Mouse (Mus musculus) activated CD4-positive, CD25-positive, alpha-beta regulatory T cell, adult 4 months (primary cell): Measurements from ENCODE around the gene Krt81. TPM values are rescaled to one million over a fixed set of nuclear protein-coding genes. Genes with fewer than 3 reads are reported as not detected.

Source experiments
- ATAC-seq: one replicate; pipeline ENCODE4 v1.8.0; 2017
- polyA plus RNA-seq, 2 experiments: library from polyadenylated mRNA; unstranded; fragments of 100-300 nt; shearing (Covaris generic); gene quantifications; one replicate each; pipeline ENCODE4 v1.2.1; 2017

Gene Krt81
- not detected for polyA plus RNA-seq

GRCm38 (mm10) chr15:101463651-101464050 is at the start of gene Krt81:
Gene Krt81, minus strand, starts transcription at chr15:101463751.
- no peak for ATAC-seq

GRCm38 (mm10) chr15:101508247-101508646 is 44.7 kb upstream of the Krt81 start:
- ATAC-seq = no peak

DNA sequence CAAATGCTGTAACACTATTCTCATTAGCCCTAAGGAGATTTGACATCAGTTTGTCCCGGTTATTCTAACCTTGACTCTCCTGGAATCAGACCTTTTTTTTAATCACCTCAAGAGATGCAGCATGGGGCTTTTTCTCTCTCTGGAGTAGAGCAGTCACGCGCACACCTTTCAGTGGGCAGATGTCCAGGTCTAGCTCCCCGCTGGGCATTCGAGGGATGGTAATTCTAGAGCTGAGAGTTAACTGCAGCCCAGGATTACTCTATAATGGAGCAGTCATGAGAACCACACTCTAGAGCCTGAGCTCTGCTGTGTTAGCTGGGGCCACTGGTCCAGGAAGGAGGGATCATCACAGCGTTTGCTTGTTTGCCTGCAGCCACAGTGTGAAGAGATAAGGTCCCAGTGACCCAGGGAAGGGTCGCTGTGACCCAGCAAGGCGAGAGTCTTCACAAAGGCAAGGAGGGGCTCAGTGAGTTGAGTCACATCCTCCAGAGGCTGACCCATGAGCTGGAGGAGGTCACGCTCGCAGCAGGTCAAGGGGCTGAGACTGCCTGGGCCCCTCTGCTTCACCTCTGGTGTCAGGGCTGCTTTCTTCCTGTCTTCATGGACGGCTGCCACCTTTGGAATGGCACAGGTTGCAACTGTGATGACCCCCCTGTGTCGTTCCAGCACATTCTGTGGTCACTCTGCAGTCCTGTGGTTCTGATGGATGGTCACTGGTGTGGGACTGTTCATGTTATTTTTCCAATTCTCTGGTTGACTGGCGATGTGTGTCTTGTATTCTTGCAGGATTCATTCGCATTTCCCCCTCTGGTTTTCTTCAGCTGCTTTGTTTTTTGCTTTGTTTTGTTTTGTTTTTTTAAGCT is 43.6 kb upstream of the Krt81 start:
- no peak for ATAC-seq

DNA sequence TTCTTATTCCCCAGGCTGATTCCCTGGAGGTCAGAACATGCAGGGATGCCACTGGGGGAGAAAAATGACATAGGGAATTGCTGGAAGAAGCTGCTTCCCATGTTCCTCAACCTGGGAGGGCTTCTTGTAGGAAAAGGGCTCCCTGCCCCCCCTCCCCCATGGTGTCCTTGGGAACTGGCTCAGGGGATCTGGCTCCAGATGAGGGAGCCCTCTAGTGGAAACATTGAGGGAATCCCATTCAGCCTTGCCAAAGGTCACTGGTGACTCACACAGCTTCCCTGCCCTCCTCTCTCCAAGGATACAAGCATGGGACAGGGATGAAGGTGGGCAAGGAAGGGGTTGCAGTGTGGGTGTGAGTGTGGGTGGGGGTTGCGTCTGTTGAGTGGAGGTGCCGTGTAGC is 33.6 kb upstream of the Krt81 start:
- ATAC-seq = no peak

- no peak for ATAC-seq
These were observed 31.7 kb upstream of the Krt81 start for GRCm38 (mm10) chr15:101495266-101495665.

GRCm38 (mm10) chr15:101494203-101494602 is 30.7 kb upstream of the Krt81 start:
- ATAC-seq = no peak

- ATAC-seq = no peak
These were observed 30.2 kb upstream of the Krt81 start for GRCm38 (mm10) chr15:101493713-101494112.

- no peak for ATAC-seq
These were observed 29.2 kb upstream of the Krt81 start for GRCm38 (mm10) chr15:101492718-101493117.

- ATAC-seq = no peak
These were observed 27.9 kb upstream of the Krt81 start, which contains the start of gene Krt83 for GRCm38 (mm10) chr15:101491431-101491830. Gene Krt83, minus strand, starts transcription at chr15:101491512.

DNA sequence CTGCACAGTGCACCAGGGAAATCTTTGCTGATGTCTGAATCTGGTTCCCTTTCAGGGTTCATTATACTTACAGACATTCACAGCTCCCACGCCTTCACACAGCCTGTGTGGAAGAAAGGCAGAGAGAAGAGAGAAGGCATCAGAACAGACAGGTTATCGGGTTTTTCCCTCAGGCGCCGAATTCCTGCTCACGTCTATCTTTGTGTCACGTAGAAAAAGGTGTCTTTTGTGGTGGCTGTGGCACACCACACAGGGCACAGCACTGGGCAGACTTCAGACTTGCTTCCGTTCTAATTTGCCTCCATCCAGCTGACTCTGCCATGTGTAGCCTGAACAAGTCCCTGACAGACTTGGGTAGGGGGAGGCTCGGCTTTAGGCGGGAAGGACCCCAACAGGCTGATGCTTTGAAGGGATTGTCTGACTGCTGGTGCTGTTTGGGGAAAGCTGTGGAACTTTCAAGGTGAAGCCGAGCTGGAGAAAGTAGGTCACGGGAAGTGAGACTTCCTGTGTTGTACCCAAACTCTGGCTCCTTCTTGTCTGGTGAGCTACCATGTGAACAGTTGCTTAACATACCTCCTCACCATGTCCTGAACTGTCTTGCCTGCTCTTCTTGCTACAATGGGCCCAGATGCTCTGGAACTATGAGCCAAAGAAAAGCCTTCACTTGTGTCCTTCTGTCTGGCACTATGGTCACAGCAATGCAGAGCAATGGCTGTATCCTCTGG is 22.5 kb upstream of the Krt81 start:
- peak; percentile 68 for ATAC-seq

DNA sequence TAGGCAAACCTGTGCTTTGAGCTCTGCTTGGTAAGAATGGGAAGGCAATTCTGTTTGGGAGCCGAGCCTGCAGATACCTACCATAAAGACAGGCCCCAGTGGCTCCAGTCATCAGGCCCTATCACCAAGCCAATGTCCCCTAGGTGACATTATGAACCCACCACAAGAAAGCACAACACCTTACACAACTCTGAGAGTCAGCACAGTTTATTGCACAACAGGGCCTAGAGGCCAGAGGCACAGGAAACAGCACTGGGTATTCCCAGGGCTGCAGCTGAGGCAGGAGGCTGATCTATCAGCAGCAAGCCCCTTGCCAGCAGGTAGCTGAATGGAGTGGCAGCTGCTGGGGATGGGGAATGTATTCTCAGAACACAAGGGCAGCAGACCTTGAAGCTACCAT is 21.4 kb upstream of the Krt81 start:
- no peak for ATAC-seq

DNA sequence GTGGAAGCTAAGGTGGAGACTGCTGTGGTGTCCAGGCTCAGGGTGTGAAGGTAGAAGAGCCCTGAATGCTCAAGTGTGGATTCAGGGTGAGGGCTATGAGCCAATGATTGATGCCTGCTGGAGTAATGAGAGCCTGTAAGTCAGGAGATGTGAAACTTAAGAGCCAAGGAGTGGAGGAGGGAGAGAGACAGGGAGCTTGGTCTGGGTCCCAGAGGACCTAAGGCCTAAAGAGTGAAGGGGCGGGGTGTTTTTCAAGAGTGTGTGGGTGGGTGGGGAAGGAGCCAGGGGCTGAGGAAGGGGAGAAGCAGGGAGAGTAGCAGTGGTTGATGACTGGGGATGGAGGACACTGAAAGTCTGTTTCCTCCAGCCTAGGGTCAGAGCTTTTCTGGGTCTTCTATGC is 20.1 kb upstream of the Krt81 start:
- ATAC-seq = no peak

- no peak for ATAC-seq
These were observed 18.5 kb upstream of the Krt81 start for GRCm38 (mm10) chr15:101482056-101482455.

DNA sequence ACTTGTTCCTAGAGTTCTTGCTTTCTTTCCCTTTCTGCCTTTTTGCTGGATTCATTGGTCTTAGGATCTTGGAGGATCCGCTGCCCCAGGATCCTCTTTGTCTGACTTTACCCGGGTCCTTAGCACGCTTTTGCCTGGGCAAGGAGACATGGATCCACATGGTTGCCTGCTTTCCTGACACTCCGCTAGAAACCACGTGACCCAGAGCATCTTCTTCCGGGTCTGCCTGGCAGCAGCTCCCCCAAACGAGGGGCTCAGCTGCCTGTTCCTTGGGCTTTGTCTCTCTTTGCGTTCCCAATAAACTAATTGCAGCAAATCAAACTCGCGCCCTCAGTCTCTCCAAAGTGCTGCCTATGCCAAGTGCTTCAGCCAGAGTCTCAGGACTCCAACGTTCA is 16.1 kb upstream of the Krt81 start:
- ATAC-seq = no peak

- no peak for ATAC-seq
These were observed 15.6 kb upstream of the Krt81 start for GRCm38 (mm10) chr15:101479007-101479665.

- ATAC-seq = no peak
These were observed 9.5 kb upstream of the Krt81 start, which contains the start of gene Krt86 for GRCm38 (mm10) chr15:101472952-101473528. Gene Krt86, plus strand, starts transcription at chr15:101473478.

- ATAC-seq = no peak
These were observed 5.5 kb upstream of the Krt81 start for GRCm38 (mm10) chr15:101469093-101469492.

- ATAC-seq = no peak
These were observed 4.3 kb downstream of the Krt81 start for GRCm38 (mm10) chr15:101459283-101459682.

- ATAC-seq = no peak
These were observed 5.1 kb downstream of the Krt81 start for GRCm38 (mm10) chr15:101458361-101458930.

- no peak for ATAC-seq
These were observed 7.7 kb downstream of the Krt81 start for GRCm38 (mm10) chr15:101455891-101456290.

DNA sequence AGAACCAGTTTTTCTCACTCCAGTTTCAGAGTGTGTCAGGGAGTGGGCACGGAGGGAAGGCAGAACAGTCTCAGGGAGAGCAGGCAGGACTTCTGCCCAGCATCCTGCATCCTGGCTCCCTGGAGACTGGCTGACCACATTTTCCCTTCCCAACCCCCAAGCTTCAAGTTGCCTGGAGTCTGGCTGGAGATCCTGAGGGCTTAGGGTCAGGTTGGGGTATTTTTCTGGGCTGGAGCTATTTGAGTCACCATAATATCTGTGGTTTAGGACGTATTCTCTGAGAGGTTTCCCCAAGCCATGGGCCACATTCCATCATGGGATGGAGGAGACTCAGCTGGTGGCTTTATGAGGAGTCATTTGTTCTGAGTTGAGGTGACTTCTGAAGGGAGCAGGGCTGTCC is 8.3 kb downstream of the Krt81 start:
- no peak for ATAC-seq

DNA sequence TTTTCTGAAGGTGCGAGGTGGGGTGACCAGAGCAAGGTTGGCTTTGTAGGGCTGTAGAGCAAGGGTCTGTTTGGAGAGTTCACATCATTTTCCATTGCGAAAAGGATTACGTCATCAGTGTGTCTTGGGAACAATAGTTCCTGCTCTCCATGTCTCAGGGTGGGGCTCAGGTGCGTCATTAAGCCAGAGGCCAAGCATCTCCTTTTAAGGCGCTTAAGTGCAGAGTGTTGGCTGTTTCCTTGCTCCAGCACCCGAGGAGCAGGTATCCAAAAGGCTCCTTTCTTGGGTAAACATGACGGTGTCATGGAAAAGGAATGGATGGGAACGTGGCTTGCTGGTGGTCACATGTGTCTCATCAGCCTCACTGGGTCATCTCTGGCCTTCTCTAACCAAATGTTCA is 8.8 kb downstream of the Krt81 start:
- no peak for ATAC-seq
